Comparison of ENCODE assay signal across 20 mouse cellular contexts in the genomic region with DNA sequence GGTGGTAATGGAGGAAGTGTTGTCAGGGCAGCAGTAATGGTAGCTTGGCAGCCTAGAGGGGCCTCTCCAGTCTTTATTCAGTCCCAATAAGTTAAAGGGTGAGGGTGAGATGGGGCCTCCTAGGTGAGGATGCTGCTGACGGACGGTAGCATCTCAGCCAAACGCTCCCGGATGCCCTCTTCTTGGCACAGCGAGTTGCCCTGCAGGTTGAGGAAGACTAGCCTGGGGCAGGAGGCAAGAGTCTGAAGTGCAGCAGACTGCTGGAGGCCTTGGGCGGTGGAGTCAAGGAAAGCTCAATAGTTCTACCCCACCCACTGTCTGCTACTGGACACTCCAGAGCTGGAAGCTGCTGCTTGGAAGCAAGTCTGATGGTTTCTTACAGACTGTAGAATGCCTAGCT. TPM values are rescaled to one million over a fixed set of nuclear protein-coding genes. Genes with fewer than 3 reads are reported as not detected.
DNase-seq lines count a peak whose midpoint lies in the region; ATAC-seq and TF ChIP-seq lines count a peak whose summit lies in the region.
"Had no signal": no experiment of that assay in that cellular context is flagged by ENCODE, and none has a peak within 500 bp of the region (broad histone marks: within the 10 kb centered on the region; RNA-seq: fewer than 3 reads in every experiment).

No protein-coding gene starts in this region.

- no peaks in the 10 kb centered on the region for H3K27me3 ChIP-seq in Patski
- H3K27me3 ChIP-seq in kidney, adult 2 months (replicated peaks; ENCODE audit: control insufficient read depth, insufficient read depth, low read length), result no peaks in the 10 kb centered on the region
- no peaks in the 10 kb centered on the region for H3K27me3 ChIP-seq in stomach, embryonic 14.5 days (ENCODE audit: control insufficient read depth, insufficient read depth, low read length)

- TF ChIP-seq POLR2A in kidney, adult 2 months (IDR thresholded peaks at IDR 0.05; ENCODE audit: low read depth, low read length), result no peak

- no peaks in the 10 kb centered on the region for H3K36me3 ChIP-seq in kidney, adult 2 months (ENCODE audit: control insufficient read depth, insufficient read depth, low read length)
- peaks cover 16% of the 10 kb centered on the region for H3K36me3 ChIP-seq in stomach, embryonic 14.5 days (ENCODE audit: control insufficient read depth, insufficient read depth, low read length)

- in situ Hi-C loops in Patski (cut with MboI; ENCODE audit: low pct_unique_long_range_greater_than_20kb), result no loop called here

- POLR2A ChIA-PET in Patski (lab: Charles Lee), result interaction anchor here (1.0 to 1.4 kb wide), 2 partner anchors 9 to 16 kb away, joined by 3 read pairs; no protein-coding TSS in a partner anchor

- WGBS in kidney, adult 2 months, result 62% methylated on average over 6 of the region's 6 CpGs
- 86% methylated on average over 6 of the region's 6 CpGs for WGBS in stomach, embryonic 14.5 days

- DNase-seq in Patski (ENCODE audit: low read depth, low spot score), result no peak
- DNase-seq in kidney, adult 2 months, result peak; percentile 81
- DNase-seq in kidney, postnatal 10 days, result peak; percentile 32
- no peak for DNase-seq in MN1 (ENCODE audit: low spot score)
- no peak for DNase-seq in adrenal gland, postnatal 14 days
- no peak for DNase-seq in urinary bladder, adult 2 months (ENCODE audit: low spot score)
- DNase-seq in thymus, adult 18-20 months, result no peak
- DNase-seq: adrenal gland, postnatal 25 days; cerebellum, adult 18-20 months; cerebellum, adult 9-11 months; gastrocnemius, postnatal 36 days; heart, adult 18-20 months; heart, postnatal 14 days had no signal

- no peak overlapping the region for H3K4me2 ChIP-seq in stomach, embryonic 14.5 days (replicated peaks; ENCODE audit: low read depth, low read length)
- H3K4me2 ChIP-seq: embryonic facial prominence, embryonic 12.5 days; forebrain, embryonic 15.5 days; heart, embryonic 11.5 days; heart, embryonic 15.5 days; hindbrain, embryonic 13.5 days had no signal

- peak overlapping the region; percentile 84; the same call in 1 of the 2 replicates for H3K27ac ChIP-seq in kidney, adult 2 months (ENCODE audit: insufficient read depth, low read depth, low read length)
- H3K27ac ChIP-seq in stomach, embryonic 14.5 days (ENCODE audit: low read length), result peak overlapping the region; percentile 28; the same call in 1 of the 2 replicates
- H3K27ac ChIP-seq: embryonic facial prominence, embryonic 12.5 days; forebrain, embryonic 15.5 days; heart, embryonic 15.5 days; hindbrain, embryonic 13.5 days had no signal

- peak; percentile 4 for ATAC-seq in Patski
- no peak for ATAC-seq in stomach, embryonic 14.5 days (ENCODE audit: insufficient number of reproducible peaks, insufficient read depth, low FRiP score, low read depth)
- ATAC-seq: activated CD4-positive, CD25-positive, alpha-beta regulatory T cell, adult 4 months; forebrain, embryonic 15.5 days had no signal

- no peak for TF ChIP-seq CTCF in Patski (IDR thresholded peaks at IDR 0.05)
- no peak for TF ChIP-seq CTCF in kidney, adult 2 months (conservative IDR thresholded peaks at IDR 0.05; ENCODE audit: insufficient read depth, insufficient read length, low read depth, low read length)

- H3K9me3 ChIP-seq in stomach, embryonic 14.5 days (ENCODE audit: control insufficient read depth, low read depth, low read length), result no peaks in the 10 kb centered on the region
- H3K9me3 ChIP-seq: embryonic facial prominence, embryonic 12.5 days; forebrain, embryonic 15.5 days; heart, embryonic 15.5 days; hindbrain, embryonic 13.5 days had no signal

- CTCF ChIA-PET in Patski (lab: Charles Lee), result interaction anchor here (1.4 to 3.0 kb wide), 4 partner anchors 15 to 35 kb away, joined by 3 to 20 read pairs (median 7); partner anchors contain the start of gene Tinf2

- H3K4me1 ChIP-seq in kidney, adult 2 months (ENCODE audit: control insufficient read depth, insufficient read depth, low read length), result peaks cover 30% of the 10 kb centered on the region
- H3K4me1 ChIP-seq in stomach, embryonic 14.5 days (ENCODE audit: control insufficient read depth, insufficient read depth, low read length), result no peaks in the 10 kb centered on the region; the same call in 1 of the 2 replicates

- H3K9ac ChIP-seq in stomach, embryonic 14.5 days (replicated peaks; ENCODE audit: low read depth, low read length), result no peak overlapping the region
- H3K9ac ChIP-seq: embryonic facial prominence, embryonic 12.5 days; forebrain, embryonic 15.5 days; heart, embryonic 15.5 days; hindbrain, embryonic 13.5 days had no signal

- no peak overlapping the region for H3K4me3 ChIP-seq in kidney, adult 2 months (ENCODE audit: insufficient read depth, low read depth, low read length)
- no peak overlapping the region for H3K4me3 ChIP-seq in stomach, embryonic 14.5 days (ENCODE audit: low read depth, low read length)
- H3K4me3 ChIP-seq: embryonic facial prominence, embryonic 12.5 days; forebrain, embryonic 15.5 days; heart, embryonic 15.5 days; hindbrain, embryonic 13.5 days had no signal

RNA-seq across cellular contexts. Expression of gene Tgm1, which starts 2.5 kb away (rescaled TPM):
- 0.12 TPM for polyA plus RNA-seq in Patski (2021)
- 29.6 and 30.1 TPM in 2 replicates for polyA plus RNA-seq in kidney, adult 2 months (2012; rRNA removed)
- 19.5 and 21.3 TPM in 2 replicates for polyA plus RNA-seq in stomach, embryonic 14.5 days (2014; fragmentation: Nextera tagmentation; extraction: Ambion mirVana)
- 0.74 and 2.3 TPM in 2 replicates for total RNA-seq in adrenal gland, postnatal 14 days (2021)
- 1.1 and 1.4 TPM in 2 replicates for polyA plus RNA-seq in urinary bladder, adult 2 months (2012; rRNA removed)
- total RNA-seq: adrenal gland, postnatal 25 days; gastrocnemius, postnatal 36 days had no signal
- polyA plus RNA-seq: activated CD4-positive, CD25-positive, alpha-beta regulatory T cell, adult 4 months had no signal

RNA-seq across cellular contexts. Expression of gene Rabggta, which starts 5.8 kb away (rescaled TPM):
- 32.8 TPM for polyA plus RNA-seq in Patski (2021)
- polyA plus RNA-seq in kidney, adult 2 months (2012; rRNA removed), result 70.0 and 86.9 TPM in 2 replicates
- 30.0 and 31.0 TPM in 2 replicates for polyA plus RNA-seq in stomach, embryonic 14.5 days (2014; fragmentation: Nextera tagmentation; extraction: Ambion mirVana)
- 19.5 and 21.1 TPM in 2 replicates for total RNA-seq in adrenal gland, postnatal 14 days (2021)
- 25.9 and 34.6 TPM in 2 replicates for polyA plus RNA-seq in urinary bladder, adult 2 months (2012; rRNA removed)

RNA-seq across cellular contexts. Expression of gene Dhrs1, which starts 29.2 kb away (rescaled TPM):
- polyA plus RNA-seq in Patski (2021), result 87.3 TPM
- polyA plus RNA-seq in kidney, adult 2 months (2012; rRNA removed), result 223 and 228 TPM in 2 replicates
- 83.0 and 99.4 TPM in 2 replicates for polyA plus RNA-seq in stomach, embryonic 14.5 days (2014; fragmentation: Nextera tagmentation; extraction: Ambion mirVana)
- 81.5 and 93.6 TPM in 2 replicates for total RNA-seq in adrenal gland, postnatal 14 days (2021)
- 75.5 and 83.1 TPM in 2 replicates for polyA plus RNA-seq in urinary bladder, adult 2 months (2012; rRNA removed)

RNA-seq across cellular contexts. Expression of gene Nop9, which starts 29.2 kb away (rescaled TPM):
- 25.5 TPM for polyA plus RNA-seq in Patski (2021)
- 12.9 and 16.1 TPM in 2 replicates for polyA plus RNA-seq in kidney, adult 2 months (2012; rRNA removed)
- 36.6 and 38.8 TPM in 2 replicates for polyA plus RNA-seq in stomach, embryonic 14.5 days (2014; fragmentation: Nextera tagmentation; extraction: Ambion mirVana)
- total RNA-seq in adrenal gland, postnatal 14 days (2021), result 15.9 and 16.2 TPM in 2 replicates
- 13.8 TPM in 2 replicates for polyA plus RNA-seq in urinary bladder, adult 2 months (2012; rRNA removed)

RNA-seq across cellular contexts. Expression of gene Tinf2, which starts 34.7 kb away (rescaled TPM):
- polyA plus RNA-seq in Patski (2021), result 19.5 TPM
- 9.9 and 10.2 TPM in 2 replicates for polyA plus RNA-seq in kidney, adult 2 months (2012; rRNA removed)
- 44.2 and 45.5 TPM in 2 replicates for polyA plus RNA-seq in stomach, embryonic 14.5 days (2014; fragmentation: Nextera tagmentation; extraction: Ambion mirVana)
- total RNA-seq in adrenal gland, postnatal 14 days (2021), result 26.1 and 27.4 TPM in 2 replicates
- polyA plus RNA-seq in urinary bladder, adult 2 months (2012; rRNA removed), result 19.2 and 22.9 TPM in 2 replicates

Comparison
In these comparisons a context has a peak if more than half of its experiments do, and no peak if none do; other contexts are left out.
1. DNase-seq: peak in kidney, adult 2 months (single experiment) and kidney, postnatal 10 days (single experiment); none in Patski (single experiment), MN1 (single experiment), adrenal gland, postnatal 14 days (single experiment), urinary bladder, adult 2 months (single experiment) and thymus, adult 18-20 months (0 of 2).